Mouse (Mus musculus) kidney, embryonic 14.5 days (tissue): ENCODE measurements at regions not wholly inside any gene's neighbourhood (a gene's known extent, or its start where the extent isn't known, plus 50 kb on each side); places are given as distances from the start of the nearest gene placed in this dataset.

ENCODE experiments used
- ATAC-seq: fragments of 200-750 bp; cut with Nextera tagmentation; 2 replicates; pipeline ENCODE4 v1.8.0; 2017; ENCODE audit warnings: moderate number of reproducible peaks, mild to moderate bottlenecking, moderate TSS enrichment, moderate library complexity; ENCODE audit not compliant: low FRiP score, low TSS enrichment
- H3K27ac ChIP-seq: fragments of 300-500 bp; sonication (generic); 2 replicates; pipeline ENCODE4 v1.5.1; 2014; ENCODE audit warnings: low read depth, mild to moderate bottlenecking, low read length, moderate library complexity, mixed read lengths
- H3K27me3 ChIP-seq: fragments of 300-500 bp; sonication (generic); 2 replicates; pipeline ENCODE4 v1.6.1; 2014; ENCODE audit warnings: mild to moderate bottlenecking, low read length; ENCODE audit not compliant: control insufficient read depth, insufficient read depth
- H3K36me3 ChIP-seq: fragments of 300-500 bp; sonication (generic); 2 replicates; pipeline ENCODE4 v1.6.1; 2014; ENCODE audit warnings: low read length, mixed read lengths; ENCODE audit not compliant: control insufficient read depth, insufficient read depth
- H3K4me1 ChIP-seq: fragments of 300-500 bp; sonication (generic); 2 replicates; pipeline ENCODE4 v1.6.1; 2014; ENCODE audit warnings: low read length, mixed read lengths; ENCODE audit not compliant: control insufficient read depth, insufficient read depth
- H3K4me2 ChIP-seq: fragments of 300-500 bp; sonication (generic); replicated peaks from 2 replicates; pipeline ENCODE4 v1.6.1; 2014; ENCODE audit warnings: low read depth, mild to moderate bottlenecking, low read length
- H3K4me3 ChIP-seq: fragments of 300-500 bp; sonication (generic); 2 replicates; pipeline ENCODE4 v1.5.1; 2014; ENCODE audit warnings: mild to moderate bottlenecking, low read length
- H3K9ac ChIP-seq: fragments of 300-500 bp; sonication (generic); 2 replicates; pipeline ENCODE4 v1.6.1; 2014; ENCODE audit warnings: low read depth, mild to moderate bottlenecking, low read length, moderate library complexity
- H3K9me3 ChIP-seq: fragments of 300-500 bp; sonication (generic); 2 replicates; pipeline ENCODE4 v1.6.1; 2016; ENCODE audit warnings: low read length; ENCODE audit not compliant: control insufficient read depth
- WGBS: fragments of 180-500 bp; shearing (Covaris S2); extraction: QIAGEN DNeasy Blood & Tissue Kit; methylation state at CpG from one replicate; pipeline ENCODE4 v1.1.7; 2014; 5-methylcytosine and 5-hydroxymethylcytosine counted together

DNA sequence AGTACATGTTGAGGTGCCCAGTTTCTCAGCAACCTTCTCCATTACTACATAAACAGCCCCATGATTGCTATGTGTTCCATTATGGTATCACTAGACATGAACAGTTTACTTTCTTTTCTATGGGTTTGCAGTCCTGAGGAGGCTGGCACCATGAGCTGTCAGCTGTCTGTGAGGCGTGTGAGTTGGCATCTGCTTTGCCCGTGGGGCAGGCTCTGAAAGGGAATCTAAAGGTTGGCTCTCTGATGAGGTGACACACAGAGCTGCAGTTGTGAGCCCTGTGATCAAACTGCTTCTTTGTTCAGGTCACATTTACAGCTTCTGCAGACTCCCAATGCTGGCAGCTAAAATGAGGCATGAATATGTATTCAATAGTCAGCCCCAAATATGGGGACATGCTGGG lies 341.0 kb upstream of the Lmcd1 start:
- Histone ChIP-seq H3K4me2 (no peak overlapping the region), H3K9me3 (no peaks in the 10 kb centered on the region; the same call in 1 of the 2 replicates), H3K4me3 (no peak overlapping the region), H3K36me3 (no peaks in the 10 kb centered on the region), H3K9ac (no peak overlapping the region), H3K27me3 (no peaks in the 10 kb centered on the region), H3K27ac (no peak overlapping the region), H3K4me1 (no peaks in the 10 kb centered on the region)
- ATAC-seq = no peak
- WGBS = 84% methylated on average over 2 of the region's 2 CpGs

- ATAC-seq = no peak
- 81% methylated on average over 1 of the region's 1 CpGs for WGBS
- no peak overlapping the region for H3K4me3 ChIP-seq
Measured at GRCm38 (mm10) chr6:111954401-111954800, 319.2 kb upstream of the Lmcd1 start.

GRCm38 (mm10) chr6:111965766-111966165 lies 307.8 kb upstream of the Lmcd1 start:
- WGBS = 77% methylated on average over 3 of the region's 3 CpGs
- no peaks in the 10 kb centered on the region for H3K36me3 ChIP-seq
- H3K4me1 ChIP-seq = no peaks in the 10 kb centered on the region
- H3K9me3 ChIP-seq = no peaks in the 10 kb centered on the region
- no peaks in the 10 kb centered on the region for H3K27me3 ChIP-seq
- no peak overlapping the region for H3K4me3 ChIP-seq
- H3K9ac ChIP-seq = no peak overlapping the region
- no peak for ATAC-seq
- no peak overlapping the region for H3K4me2 ChIP-seq
- H3K27ac ChIP-seq = no peak overlapping the region

More at GRCm38 (mm10) chr6:111954401-111954800, 319.2 kb upstream of the Lmcd1 start:
- Histone ChIP-seq H3K9me3 (no peaks in the 10 kb centered on the region), H3K27ac (no peak overlapping the region), H3K9ac (no peak overlapping the region), H3K27me3 (no peaks in the 10 kb centered on the region), H3K4me2 (no peak overlapping the region), H3K4me1 (no peaks in the 10 kb centered on the region), H3K36me3 (no peaks in the 10 kb centered on the region)

- 70% methylated on average over 1 of the region's 1 CpGs for WGBS
- no peak overlapping the region for H3K27ac ChIP-seq
Measured at GRCm38 (mm10) chr6:111985452-111985851, 288.1 kb upstream of the Lmcd1 start.

GRCm38 (mm10) chr6:111995823-111996222 lies 277.7 kb upstream of the Lmcd1 start:
- no peaks in the 10 kb centered on the region for H3K4me1 ChIP-seq
- no peak for ATAC-seq
- no peaks in the 10 kb centered on the region for H3K9me3 ChIP-seq
- H3K27me3 ChIP-seq = no peaks in the 10 kb centered on the region
- no peak overlapping the region for H3K9ac ChIP-seq
- no peaks in the 10 kb centered on the region for H3K36me3 ChIP-seq
- no peak overlapping the region for H3K27ac ChIP-seq
- no peak overlapping the region for H3K4me2 ChIP-seq
- WGBS = 86% methylated on average over 3 of the region's 3 CpGs
- H3K4me3 ChIP-seq = no peak overlapping the region

More at GRCm38 (mm10) chr6:111985452-111985851, 288.1 kb upstream of the Lmcd1 start:
- H3K9ac ChIP-seq = no peak overlapping the region
- no peak overlapping the region for H3K4me2 ChIP-seq
- no peaks in the 10 kb centered on the region for H3K27me3 ChIP-seq
- H3K4me1 ChIP-seq = no peaks in the 10 kb centered on the region
- no peaks in the 10 kb centered on the region for H3K9me3 ChIP-seq
- no peak for ATAC-seq
- no peaks in the 10 kb centered on the region for H3K36me3 ChIP-seq
- no peak overlapping the region for H3K4me3 ChIP-seq

DNA sequence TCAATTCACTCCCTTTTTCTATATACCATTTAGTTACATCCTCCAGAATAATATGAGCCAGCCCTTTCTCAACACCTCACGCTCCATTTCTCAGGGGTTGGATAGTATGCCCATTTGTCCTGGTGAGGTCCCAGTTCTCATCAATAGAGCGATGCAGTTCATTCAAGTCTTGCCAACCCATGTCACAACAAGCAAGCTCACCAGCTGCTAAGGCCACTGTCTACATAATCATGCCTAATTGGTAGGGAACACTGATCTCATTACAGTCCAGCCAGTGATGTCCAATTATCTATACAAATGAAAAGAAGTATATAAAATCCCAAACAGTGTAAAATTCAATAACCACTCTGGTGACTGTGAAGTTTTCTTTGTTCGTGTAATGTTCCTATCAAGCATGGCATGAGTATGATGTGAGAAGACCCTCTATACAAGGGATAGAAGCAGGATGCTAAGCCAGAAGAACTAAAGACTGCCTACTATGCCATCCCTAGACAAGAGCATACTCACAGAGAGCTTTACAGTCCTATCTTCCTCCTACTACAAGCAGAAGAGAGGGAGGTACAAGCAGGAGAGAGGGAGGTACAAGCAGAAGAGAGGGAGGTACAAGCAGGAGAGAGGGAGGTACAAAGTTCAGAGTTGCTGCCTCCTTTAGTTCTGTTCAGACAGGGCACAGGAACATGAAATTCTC lies 269.6 kb upstream of the Lmcd1 start:
- Histone ChIP-seq H3K36me3 (no peaks in the 10 kb centered on the region), H3K9me3 (no peaks in the 10 kb centered on the region), H3K27ac (no peak overlapping the region), H3K4me2 (no peak overlapping the region), H3K27me3 (no peaks in the 10 kb centered on the region), H3K4me1 (no peaks in the 10 kb centered on the region), H3K4me3 (no peak overlapping the region), H3K9ac (no peak overlapping the region)
- no peak for ATAC-seq
- 89% methylated on average over 3 of the region's 3 CpGs for WGBS

- H3K4me1 ChIP-seq = no peaks in the 10 kb centered on the region
- no peaks in the 10 kb centered on the region for H3K27me3 ChIP-seq
- H3K36me3 ChIP-seq = no peaks in the 10 kb centered on the region
- H3K9me3 ChIP-seq = no peaks in the 10 kb centered on the region
- no peak for ATAC-seq
- no peak overlapping the region for H3K27ac ChIP-seq
- H3K9ac ChIP-seq = no peak overlapping the region
- no peak overlapping the region for H3K4me3 ChIP-seq
- WGBS = 47% methylated on average over 1 of the region's 1 CpGs
- H3K4me2 ChIP-seq = no peak overlapping the region
Measured at GRCm38 (mm10) chr6:112026261-112027205, 247.0 kb upstream of the Lmcd1 start.

- H3K9me3 ChIP-seq = no peaks in the 10 kb centered on the region
- H3K36me3 ChIP-seq = no peaks in the 10 kb centered on the region
- H3K4me1 ChIP-seq = no peaks in the 10 kb centered on the region
- ATAC-seq = no peak
- no peaks in the 10 kb centered on the region for H3K27me3 ChIP-seq
- H3K4me2 ChIP-seq = no peak overlapping the region
- no peak overlapping the region for H3K9ac ChIP-seq
- H3K4me3 ChIP-seq = no peak overlapping the region
- no peak overlapping the region for H3K27ac ChIP-seq
- WGBS = 88% methylated on average over 6 of the region's 6 CpGs
Measured at GRCm38 (mm10) chr6:112050548-112051184, 222.9 kb upstream of the Lmcd1 start.
